Mouse (Mus musculus): ENCODE results near the gene Ccdc159.

The Ccdc159 gene

DNA sequence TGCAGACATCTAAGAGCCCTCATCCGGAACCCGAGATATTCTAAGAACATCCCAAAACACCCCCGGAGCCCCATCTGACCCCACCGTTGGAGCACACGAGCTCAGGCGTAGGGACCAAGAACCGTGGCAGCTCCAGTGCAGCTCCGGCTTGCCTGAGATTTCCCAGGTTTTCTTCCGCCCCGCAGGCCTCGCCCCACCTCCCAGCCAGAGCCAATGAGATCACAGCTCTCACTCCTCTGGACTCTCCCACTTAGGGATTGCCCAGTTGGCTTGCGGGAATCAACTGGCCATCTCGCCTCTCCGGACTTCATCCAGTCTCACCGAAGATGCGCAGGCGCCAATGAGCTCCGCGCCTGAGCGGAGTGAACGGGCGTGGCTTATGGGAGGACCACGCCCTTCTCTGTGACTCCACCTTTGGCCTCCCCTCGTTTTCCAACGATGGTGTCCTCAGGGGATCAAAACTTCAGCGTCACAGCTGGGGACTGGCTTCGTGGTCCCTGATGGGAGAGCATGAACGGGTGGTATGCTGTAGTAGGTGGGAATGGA is at the start of gene Ccdc159, which contains the start of gene Tmem205:
Ccdc159 (plus strand) TSS at position 264 of the 546 bp plus-strand sequence.
Tmem205 (minus strand) TSS at position 349 of the 546 bp plus-strand sequence.
- in situ Hi-C loops (cut with MboI, MseI): no loop called here

GRCm38 (mm10) chr9:21889229-21889628 is 38.0 kb upstream of the Ccdc159 start:
- in situ Hi-C loops (cut with MboI, MseI): no loop called here

DNA sequence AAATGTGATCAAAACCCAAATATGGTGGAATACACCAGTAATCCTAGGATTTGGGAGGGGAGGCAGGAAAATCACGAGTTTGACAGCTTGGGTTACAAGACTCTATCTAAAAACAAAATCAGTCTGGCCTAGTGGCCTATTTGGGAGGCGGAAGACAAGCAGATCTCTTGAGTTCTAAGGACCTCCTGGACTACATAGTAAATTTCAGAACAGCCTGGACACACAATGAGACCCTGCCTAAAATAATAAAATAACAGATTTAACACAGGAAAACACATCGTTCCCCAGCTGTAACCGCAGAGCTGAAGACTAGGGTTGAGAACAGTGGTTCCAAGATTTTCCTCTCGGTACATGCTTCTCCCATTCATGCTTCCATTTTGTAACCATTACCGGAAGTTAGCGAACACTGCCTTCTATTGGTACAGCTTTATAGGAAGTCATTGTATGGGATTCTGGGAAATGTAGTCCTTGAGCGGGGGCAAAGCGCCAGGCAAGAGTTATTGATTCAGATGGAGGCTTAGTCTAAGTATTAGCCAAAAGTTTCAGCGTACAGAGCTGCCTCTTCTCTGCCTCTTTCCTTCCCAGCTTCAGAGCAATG is 25.9 kb upstream of the Ccdc159 start:
- in situ Hi-C loops (cut with MboI, MseI): no loop called here

- in situ Hi-C loops (cut with MboI, MseI): no loop called here
These were observed 23.2 kb upstream of the Ccdc159 start for GRCm38 (mm10) chr9:21904031-21904430.

DNA sequence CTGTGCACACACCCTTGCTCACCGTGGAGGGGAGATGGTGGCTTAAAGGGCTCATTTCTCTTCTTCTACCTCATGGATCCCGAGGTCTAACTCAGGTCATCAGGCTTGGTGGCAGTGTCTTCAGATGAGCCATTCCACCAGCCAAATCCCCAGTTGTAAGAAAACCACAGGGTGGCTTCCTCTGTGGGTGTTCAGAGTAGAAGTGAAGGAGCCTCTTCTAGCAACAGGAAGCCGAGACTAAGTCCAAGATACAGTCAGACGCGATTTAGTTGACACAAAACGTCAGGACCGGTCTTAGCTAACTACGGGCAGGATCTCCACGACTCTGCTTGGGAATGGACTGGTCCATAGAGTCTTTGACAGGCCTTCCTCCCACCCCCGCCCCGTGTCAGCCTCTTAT is 19.1 kb upstream of the Ccdc159 start:
- in situ Hi-C loops (cut with MboI, MseI): no loop called here

DNA sequence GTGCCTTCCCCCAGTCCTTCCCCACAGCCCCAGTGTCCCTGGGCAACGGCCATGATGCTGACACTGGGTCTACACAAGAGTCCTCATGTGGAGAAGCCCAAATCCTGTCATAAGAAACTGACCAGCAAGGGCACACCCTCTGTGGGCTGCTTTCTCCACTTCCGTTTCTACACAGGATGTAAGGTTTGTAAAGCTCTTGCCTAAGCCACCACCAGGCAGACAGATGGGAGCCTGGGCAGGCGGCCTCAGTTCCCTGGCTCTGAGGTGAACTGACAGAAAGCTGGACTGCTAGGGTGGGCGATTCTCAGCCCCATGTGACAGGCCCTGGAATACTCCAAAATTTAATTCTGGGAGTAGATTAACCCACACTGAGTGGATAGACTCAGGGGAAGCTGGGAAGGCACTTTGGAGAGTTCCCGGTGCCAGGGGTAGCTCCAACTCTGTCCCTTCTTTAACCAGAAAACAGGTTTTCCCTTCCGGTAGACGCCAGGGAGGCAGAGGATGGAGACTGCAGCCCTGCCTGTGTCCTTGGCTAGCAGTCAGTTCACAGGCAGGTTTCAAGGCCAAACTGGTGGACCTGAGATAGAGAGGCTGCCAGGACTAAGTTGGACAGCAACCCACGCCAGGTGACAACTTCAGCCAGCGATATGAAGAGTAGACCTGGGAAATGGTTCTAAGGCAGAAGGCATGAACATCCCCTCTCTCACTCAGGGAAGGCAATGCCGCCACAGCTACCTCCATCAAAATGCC is 17.6 kb upstream of the Ccdc159 start:
- in situ Hi-C loops (cut with MboI, MseI): no loop called here

GRCm38 (mm10) chr9:21916851-21917492 is 10.3 kb upstream of the Ccdc159 start:
- in situ Hi-C loops (cut with MboI, MseI): no loop called here

GRCm38 (mm10) chr9:21917493-21918034 is 9.7 kb upstream of the Ccdc159 start:
- in situ Hi-C loops (cut with MboI, MseI): no loop called here

DNA sequence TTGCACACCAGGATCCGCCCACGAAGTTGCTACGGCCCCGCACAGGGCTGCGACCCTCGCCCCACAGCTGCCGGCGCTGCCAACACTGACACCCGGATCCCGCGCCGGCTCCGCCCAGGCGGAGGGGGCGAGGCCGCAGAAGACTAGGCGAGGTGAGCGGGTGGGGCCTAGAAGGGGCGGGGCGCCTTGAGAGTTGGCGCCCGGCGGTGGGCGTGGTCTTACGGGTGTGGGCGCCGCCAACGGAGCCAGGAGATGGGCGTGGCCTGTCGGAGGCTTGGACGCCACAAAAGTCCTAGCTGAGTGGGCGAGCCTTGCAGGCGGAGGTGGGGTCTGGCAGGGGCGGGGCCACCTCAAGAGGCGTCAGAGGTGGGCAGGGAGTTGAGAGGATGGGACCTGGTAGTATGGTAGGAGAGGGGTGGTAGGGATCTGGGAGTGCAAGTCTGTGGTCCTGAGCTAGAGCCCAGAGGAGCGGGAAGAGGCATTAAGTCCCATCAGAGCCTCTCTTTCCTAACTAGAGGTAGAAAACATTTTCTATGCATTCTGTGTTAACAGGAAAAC is 9.2 kb upstream of the Ccdc159 start, which contains the start of gene Rab3d:
Rab3d (minus strand) TSS at position 158 of the 558 bp plus-strand sequence.
- in situ Hi-C loops (cut with MboI, MseI): no loop called here

GRCm38 (mm10) chr9:21918692-21919384 is 8.4 kb upstream of the Ccdc159 start:
- in situ Hi-C loops (cut with MboI, MseI): no loop called here

GRCm38 (mm10) chr9:21923036-21923435 is 4.2 kb upstream of the Ccdc159 start:
- in situ Hi-C loops (cut with MboI, MseI): no loop called here

- in situ Hi-C loops (cut with MboI, MseI): no loop called here
These were observed 3.7 kb upstream of the Ccdc159 start for GRCm38 (mm10) chr9:21923490-21924098.

DNA sequence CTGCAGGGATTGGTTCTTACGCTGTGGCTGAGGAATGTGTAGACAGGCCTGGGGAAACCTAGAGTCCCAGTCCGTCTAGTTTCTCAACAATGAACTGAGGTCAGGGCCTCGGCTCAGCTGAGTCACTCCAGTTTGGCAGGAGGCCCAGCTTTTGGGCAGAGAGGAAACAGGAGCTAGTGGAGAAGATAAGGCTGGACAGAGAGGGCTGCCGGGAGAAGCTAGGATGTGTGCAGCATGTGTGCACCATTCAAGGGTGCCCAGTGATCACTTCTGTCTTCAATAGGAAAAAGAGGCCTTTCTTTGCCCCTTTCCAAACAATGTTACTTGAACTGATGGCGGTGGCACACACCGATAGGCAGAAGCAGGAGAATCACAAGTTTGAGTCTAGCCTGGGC is 3.2 kb upstream of the Ccdc159 start:
- in situ Hi-C loops (cut with MboI, MseI): no loop called here

DNA sequence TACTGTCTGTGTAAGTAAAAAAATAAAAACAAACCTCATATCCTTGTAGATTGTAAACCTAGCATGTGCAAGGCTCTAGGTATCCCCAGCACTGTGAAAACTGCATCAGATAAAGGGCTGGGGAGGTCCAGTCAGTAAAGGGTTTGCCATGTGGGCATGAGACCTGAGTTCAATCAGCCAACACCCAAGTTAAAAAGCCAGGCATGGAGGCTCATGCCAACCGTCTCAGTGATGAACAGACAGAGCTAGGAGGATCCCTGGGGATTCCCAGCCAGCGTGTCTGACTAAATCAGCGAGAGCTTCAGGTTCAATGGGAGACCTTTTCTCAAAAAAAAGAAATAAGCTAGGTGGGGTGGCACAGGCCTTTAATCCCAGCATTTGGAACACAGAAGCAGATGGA is 2.2 kb upstream of the Ccdc159 start:
- in situ Hi-C loops (cut with MboI, MseI): no loop called here

GRCm38 (mm10) chr9:21925506-21925905 is 1.8 kb upstream of the Ccdc159 start:
- in situ Hi-C loops (cut with MboI, MseI): no loop called here

DNA sequence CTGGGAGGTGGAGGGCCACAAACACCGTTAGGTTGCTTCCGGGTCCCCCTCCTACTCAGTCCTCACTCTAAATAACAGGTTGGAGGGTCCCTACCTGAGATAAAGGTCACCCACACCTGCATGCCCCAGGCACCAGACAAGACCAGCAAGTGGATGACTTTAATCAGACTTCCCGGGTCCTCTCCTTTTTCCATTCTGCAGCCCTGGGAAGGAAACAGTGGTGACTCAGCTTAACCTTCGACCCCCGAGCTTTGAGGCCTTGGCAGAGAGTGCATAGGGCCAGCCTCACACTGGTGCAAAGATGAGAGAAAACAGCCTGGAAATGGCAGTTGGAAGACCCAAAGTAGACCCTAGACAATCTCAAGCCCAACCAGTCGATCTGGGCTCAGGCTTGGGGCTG is 1.1 kb upstream of the Ccdc159 start:
- in situ Hi-C loops (cut with MboI, MseI): no loop called here

- in situ Hi-C loops (cut with MboI, MseI): no loop called here
These were observed 487 bp upstream of the Ccdc159 start for GRCm38 (mm10) chr9:21926784-21927183.

GRCm38 (mm10) chr9:21929208-21929607 is 1.9 kb downstream of the Ccdc159 start:
- in situ Hi-C loops (cut with MboI, MseI): no loop called here

DNA sequence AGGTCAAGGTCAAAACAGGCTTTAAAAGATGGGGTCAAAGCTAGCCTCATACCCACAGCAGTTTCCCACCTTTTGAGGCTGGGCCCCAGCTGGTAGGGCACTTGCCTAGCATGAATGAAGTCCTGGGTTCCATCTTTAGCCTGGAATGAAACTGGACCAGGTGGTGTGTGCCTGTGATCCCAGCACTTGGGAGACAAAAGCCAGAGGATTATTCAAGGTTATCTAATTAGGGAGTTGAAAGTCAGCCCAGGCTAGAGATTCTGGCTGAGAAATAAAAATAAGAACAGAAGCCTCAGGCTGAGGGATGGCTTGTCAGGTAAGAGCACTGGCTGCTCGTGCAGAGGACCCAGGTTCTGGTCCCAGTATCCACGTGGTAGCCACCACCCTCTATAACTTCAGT is 4.7 kb downstream of the Ccdc159 start:
- in situ Hi-C loops (cut with MboI, MseI): no loop called here

DNA sequence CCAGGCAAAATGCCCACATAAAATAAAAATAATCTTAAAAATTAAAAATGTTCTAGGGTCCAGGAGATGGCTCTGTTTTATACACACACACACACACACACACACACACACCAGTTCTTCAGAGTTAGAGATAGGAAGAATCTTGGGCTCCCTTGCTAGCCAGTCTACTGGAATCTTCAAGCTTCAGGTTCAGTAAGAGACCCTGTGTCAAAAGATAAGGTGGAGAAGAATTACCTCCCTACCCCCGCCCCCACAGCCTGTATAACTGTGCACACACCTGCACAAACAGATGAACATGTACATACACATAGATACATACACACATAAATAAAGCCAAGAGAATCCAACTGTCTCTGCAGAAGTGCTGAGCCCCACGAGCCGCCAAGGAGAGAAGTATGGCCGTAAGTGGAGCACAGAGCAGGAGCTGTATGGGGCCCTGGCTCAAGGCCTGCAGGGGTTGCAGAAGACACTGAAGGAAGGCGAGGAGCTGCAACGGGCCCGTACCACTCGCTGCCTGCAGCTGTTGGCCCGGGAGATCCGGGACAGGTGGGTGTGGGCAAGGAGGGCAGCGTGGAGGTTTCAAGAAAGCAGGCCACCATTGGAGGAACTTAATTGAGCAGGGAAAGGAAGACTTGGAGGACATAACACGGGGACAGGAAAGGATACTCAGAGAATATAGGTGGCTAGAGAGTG is 5.3 kb downstream of the Ccdc159 start:
- in situ Hi-C loops (cut with MboI, MseI): no loop called here
